Mouse (Mus musculus) activated CD4-positive, CD25-positive, alpha-beta regulatory T cell, adult 4 months (primary cell): ENCODE measurements around the gene Tmem161a. TPM values are rescaled to one million over a fixed set of nuclear protein-coding genes. Genes with fewer than 3 reads are reported as not detected.
A peak's percentile ranks its signal among the peaks of the same experiment; 100 is the strongest.
"Not testable (repeated sequence)": the region's sequence is repeated elsewhere in the genome, so short reads cannot be mapped to it uniquely, and the experiment has no call there.

Experiments used
- ATAC-seq: one replicate; pipeline ENCODE4 v1.8.0; 2017
- polyA plus RNA-seq, 2 experiments: library from polyadenylated mRNA; unstranded; fragments of 100-300 nt; shearing (Covaris generic); gene quantifications; one replicate each; pipeline ENCODE4 v1.2.1; 2017

Tmem161a gene
- polyA plus RNA-seq, 2 experiments from 2014 or later, result 17.4 to 27.3 TPM

DNA sequence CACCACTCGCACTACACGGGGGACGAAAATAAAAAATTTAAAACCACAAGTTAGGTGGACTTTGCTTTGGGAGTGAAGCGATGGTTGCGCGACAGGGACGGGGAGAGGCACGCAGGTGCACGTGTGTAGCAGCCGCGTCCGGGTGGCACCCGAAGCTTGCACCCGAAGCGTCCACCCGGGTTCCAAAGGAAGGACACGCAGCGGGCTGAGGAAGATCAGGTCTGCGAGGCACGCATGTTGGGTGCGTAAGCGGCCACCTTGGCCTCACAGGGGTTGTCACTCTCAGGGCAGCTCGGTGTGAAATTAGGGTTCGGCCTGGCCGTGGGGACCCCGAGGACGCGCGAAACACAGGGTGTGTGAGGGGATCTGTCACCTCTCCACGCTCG is 39.6 kb downstream of the Tmem161a start:
- no peak for ATAC-seq

DNA sequence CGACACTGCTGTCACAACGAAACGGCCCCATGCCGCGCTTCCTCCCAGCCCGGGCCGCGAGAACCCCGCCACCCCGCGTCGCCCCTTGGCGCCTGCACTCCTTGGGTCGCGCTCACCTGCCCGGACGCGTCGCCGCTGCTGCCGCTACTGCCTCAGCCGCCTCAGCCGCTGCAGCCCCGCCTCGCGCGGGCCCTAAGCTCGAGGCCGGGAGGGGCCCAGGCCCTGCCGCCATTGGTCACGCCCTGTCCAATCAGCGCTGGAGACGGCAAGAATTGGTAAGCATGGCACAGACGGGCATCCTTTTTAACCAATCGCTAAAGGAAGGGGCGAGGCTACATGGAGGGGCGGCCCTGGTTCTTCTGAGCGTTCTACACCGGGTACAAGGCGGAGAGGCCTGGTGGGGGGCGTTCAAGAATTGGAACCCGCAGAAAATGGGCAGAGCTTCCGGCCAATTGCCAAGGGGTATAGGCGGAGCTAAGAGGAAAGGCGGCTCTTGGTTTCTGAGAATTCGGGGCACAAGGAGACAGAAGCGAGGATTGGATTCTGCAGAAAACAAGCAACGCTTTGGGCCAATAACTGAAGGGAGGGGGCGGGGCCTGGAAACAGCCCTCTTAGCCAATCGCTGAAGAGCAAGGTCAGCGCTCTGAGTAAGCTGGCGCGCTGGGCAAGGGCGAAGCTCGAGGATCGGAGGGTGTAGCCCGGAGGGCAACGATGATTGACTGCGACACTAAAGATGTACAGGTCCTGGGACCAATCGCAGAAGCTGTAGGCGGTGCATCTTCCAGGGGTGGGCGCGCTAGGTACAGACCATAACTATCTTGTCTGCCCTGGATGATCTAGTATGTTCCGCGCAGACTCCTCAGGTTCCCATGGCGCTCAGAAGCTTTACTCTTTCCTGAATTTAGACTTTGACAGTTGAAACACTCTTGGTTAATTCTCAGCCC is 40.2 kb downstream of the Tmem161a start, which contains the start of gene Slc25a42:
TSS of gene Slc25a42 (minus strand) at position 194 of the 944 bp plus-strand sequence.
- ATAC-seq, result peak; percentile 90

DNA sequence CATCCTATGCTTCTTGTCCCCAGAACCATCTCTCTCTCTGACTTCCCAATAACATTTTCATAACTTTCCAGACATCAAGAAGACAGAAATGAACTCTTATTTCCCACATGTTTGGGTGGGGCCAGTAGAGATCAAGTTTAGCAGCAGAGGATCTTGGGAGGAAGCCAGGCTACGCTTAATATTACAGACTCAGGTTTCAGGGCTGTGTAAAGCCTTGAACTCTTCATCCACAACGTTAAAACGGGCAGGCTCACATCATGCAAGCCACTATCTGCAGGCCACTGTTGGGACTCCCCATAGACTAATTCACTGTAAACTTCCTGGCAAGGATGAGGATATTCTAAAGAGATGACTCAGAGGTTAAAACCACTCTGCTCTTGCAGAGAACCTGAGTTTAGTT is 42.3 kb downstream of the Tmem161a start:
- no peak for ATAC-seq

DNA sequence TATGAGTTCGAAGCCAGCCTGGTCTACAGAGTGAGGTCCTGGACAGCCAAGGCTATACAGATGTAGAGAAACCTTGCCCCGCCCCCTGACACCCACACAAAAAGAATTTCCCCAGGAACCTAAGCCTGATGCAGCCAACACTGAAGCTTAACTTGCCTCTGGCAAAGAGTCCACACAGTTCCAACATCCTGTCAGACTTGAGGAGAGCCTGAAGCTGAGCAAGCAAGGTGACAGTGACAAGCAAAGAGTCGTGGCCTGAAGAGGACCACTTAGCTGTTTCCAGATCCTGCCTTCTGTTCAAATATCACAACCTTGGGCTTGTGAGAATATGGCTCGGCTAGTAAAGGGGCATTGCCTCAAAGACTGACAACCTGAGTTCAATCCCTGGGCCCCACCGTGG is 42.9 kb downstream of the Tmem161a start:
- no peak for ATAC-seq

DNA sequence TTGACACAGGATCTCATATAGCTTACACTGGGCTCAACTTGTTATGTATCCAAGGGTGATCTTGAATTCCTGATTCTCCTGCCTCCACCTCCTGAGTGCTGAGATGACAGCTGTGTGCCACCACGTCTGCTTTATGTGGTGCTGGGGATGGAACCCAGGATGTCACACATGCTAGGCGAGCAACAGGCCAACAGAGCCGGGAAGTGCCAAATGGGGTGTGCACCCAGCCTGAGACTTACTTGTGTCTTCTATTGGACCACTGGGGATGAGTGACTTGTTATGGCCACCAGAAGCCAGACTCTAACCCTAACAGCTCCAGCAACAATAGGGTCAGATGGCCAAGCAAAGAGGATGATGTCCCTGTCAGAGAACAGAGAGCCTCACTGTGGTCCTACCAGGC is 44.0 kb downstream of the Tmem161a start:
- not testable (repeated sequence) for ATAC-seq

DNA sequence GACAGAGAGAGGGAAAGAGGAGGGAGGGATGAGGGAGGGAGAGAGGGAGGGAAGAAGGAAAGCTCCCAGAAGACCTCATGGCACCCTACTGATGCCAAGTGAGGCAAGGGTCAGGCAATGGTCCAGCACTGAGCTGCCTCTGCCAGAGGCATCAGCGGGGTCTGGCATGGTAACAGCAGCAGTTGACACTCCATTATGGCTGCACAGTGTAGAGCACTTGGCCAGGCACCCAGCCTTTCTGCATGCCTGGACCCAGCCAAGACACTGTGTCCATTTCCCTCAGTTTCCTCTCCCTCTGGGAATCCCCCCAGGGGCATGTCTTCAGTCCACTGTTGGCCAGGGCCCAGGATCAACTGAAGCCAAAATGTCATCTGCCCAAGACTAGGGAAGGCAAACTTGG is 44.4 kb downstream of the Tmem161a start:
- ATAC-seq, result no peak

DNA sequence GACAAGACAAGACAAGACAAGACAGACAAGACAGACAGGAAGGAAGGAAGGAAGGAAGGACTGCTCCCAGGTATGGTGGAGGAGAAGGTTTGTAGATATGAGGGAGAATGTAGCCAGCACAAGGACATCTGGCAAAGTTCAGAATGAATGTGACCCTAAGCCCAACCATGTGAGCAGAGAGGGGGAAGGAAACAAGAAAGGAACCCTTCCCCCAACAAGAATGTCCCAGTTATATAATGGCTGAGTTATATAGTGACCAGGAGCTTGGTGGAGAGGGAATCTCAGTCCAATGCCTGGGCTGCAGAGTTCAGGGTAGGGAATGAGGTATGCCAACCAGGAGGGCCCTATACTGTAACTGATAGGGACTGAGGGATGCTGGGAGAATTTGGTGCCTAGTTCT is 45.3 kb downstream of the Tmem161a start:
- ATAC-seq, result no peak

DNA sequence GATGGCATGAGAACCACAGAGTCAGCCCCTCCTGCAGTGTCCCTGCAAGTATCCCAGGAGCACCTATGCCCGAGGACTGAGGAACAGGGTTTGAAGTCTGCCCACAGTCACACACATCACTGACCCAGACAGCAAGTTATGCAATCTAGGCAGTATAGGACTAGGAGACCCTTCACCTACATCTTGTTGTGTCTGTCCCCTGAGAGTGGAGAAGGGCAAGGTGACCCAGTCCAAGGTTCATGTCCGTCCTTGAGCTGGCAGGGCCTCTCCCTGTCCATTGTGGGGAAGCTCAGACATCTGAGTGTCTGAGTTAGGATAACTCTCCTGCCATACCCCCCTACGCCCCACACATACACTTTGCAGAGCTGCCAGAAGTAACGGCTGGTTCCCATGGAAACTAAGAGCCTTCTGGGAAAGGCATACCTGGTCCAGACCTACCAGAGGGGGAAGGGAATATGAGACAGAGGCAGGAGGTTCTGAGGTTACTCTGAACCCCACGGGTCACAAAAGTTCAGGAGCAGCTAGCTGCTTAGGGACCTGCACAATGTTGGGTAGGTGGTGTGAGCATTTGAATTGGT is 47.0 kb downstream of the Tmem161a start:
- ATAC-seq, result no peak

DNA sequence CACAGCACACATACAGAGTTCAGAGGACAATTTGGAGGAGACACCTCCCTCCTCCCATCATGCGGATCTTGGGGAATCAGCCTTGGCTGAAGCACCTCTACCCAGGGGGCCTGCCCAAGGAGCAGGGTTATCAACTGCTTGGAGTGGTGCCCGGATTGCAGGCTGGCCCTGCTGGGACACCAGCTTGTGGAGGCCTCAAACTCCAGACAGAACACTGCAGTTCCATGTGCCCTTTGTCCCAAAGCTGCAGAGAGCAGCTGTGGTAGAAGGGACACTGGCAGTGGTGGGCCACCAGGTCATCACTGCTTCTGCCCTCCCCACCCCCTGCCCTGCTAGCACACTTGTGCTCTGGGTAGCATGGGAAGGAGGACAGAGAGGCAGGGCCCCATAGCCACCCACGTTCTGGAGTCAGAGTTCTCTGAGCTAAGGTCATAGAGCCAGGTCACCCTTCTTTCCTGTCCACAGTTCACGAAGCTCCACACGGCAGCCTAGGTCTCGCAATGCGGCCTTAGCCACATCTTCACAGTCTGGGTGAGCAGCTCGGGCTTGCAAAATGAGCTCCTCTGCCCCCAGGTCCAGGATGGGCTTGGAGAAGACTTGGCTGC is 48.2 kb downstream of the Tmem161a start:
- ATAC-seq, result no peak

DNA sequence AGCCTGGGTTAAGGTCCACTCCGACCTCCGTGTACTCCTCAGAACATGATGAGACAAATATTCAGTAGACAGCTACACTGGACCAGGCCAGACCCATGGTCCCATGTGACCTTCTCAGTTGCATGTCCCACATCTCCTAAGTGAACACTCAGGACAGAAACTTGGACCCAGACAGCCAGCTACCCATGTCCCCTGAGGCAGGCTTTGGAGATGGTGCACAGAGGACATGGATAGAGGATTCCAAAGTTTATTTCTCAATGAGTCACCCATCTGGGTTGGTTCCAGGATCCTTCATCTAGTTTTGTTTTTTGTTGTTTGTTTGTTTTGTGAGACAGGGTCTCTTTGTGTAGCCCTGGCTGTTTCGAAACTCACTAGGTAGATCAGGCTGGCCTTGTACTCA is 48.8 kb downstream of the Tmem161a start:
- no peak for ATAC-seq

DNA sequence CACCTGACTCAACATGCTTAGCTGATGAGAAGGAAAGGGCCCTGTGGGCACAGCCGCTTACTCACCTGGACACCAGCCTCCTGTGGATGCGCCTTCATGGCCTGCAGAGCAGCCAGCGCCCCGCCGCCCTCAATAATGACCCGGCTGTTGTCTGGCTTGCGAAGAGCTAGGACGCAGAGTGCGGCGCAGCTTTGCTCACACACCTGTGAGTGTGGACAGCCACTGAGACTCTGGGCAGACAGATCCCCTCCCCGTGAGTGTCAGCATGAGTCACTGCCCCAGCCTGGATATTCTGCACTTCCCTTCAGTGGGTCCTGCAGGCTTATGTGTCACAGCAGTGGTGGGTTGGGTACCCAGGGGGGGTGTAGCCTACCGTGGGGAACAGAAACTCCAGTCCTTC is 49.9 kb downstream of the Tmem161a start:
- ATAC-seq, result no peak

DNA sequence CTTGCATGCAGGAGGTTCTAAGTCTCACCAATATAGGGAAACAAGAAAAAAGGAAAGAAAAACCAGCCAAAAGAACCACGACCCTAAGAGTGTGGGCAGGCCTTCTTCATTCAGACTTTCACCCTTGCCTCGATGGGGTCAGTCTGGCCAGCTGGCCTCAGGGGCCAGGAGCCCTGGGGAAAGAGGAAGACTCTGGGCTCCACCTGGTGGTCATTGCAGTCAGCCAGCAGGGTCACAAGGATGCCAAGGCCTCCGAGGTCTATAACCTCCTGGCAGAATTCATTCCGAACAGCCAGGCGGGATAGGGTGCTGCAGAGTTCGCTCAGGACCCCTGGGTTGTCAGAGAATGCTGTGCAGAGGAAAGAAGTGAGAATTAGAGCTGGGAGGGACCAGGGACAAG is 51.2 kb downstream of the Tmem161a start:
- ATAC-seq, result no peak

DNA sequence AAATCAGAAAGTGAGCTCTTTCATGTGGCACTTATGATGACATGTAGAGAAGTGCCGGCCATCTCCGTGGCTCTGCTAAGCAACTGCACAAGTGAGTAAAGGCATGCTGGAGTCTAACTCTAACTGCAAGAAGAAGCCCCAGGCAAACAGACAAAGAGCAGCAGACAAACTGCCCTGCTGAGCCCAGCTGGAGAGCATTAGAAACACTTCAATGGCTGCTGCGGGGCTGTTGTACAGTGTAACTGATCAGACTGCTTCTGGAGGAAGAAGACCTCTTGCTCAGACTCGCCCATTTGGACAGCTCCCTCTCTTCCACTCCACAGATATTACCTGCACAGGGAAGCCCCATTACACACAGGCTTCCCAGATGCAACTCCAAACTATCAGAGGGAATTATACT is 55.8 kb downstream of the Tmem161a start:
- ATAC-seq, result no peak

DNA sequence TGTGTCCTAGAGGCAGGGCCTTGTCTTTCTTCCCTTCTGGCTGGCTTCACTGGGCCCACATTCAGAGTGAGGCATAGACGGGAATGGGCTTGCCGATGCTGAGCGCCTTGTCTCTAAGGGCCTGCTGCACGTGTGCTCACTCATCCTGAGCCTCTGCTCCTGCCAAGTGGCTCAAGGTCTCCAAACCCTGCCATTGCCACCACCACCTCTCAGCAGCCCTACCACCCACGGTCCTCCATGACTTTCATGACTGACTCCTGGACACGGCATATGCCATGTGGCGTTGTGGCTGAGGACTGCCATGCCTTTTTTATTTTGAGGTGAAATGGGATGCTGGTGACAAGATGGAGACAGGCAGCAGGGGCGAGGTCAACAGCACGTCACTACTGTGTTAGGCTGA is 58.7 kb downstream of the Tmem161a start:
- ATAC-seq, result no peak

Other genes starting within 250 kb of the Tmem161a start
- gene Gatad2a, start 176.0 kb upstream of the Tmem161a start, polyA plus RNA-seq, result 10 to 100 TPM; 22.9 to 25.8 TPM
- 10 to 100 TPM; 36.4 to 50.1 TPM for gene Mau2, start 129.6 kb upstream of the Tmem161a start, polyA plus RNA-seq
- 10 to 100 TPM; 45.0 to 46.4 TPM for gene Sugp1, start 129.5 kb upstream of the Tmem161a start, polyA plus RNA-seq
- under 1 TPM; 0.34 to 0.69 TPM for gene Tm6sf2, start 99.4 kb upstream of the Tmem161a start, polyA plus RNA-seq
- not detected for gene Hapln4, start 88.9 kb upstream of the Tmem161a start, polyA plus RNA-seq
- gene Ncan, start 51.5 kb upstream of the Tmem161a start, polyA plus RNA-seq, result not detected
- gene Nr2c2ap, start 41.0 kb upstream of the Tmem161a start, polyA plus RNA-seq, result 10 to 100 TPM; 34.3 to 56.0 TPM
- 10 to 100 TPM; 36.2 to 58.5 TPM for gene Rfxank, start 33.2 kb upstream of the Tmem161a start, polyA plus RNA-seq
- gene Borcs8, start 32.9 kb upstream of the Tmem161a start, polyA plus RNA-seq, result 100 to 1,000 TPM in 1 of 2 experiments, 10 to 100 TPM in 1; 98.5 to 112 TPM
- gene Mef2b, start 32.6 kb upstream of the Tmem161a start, polyA plus RNA-seq, result not detected
- gene Slc25a42, start 39.9 kb downstream of the Tmem161a start, polyA plus RNA-seq, result 1 to 10 TPM; 4.9 to 6.3 TPM
- gene Sugp2, start 61.9 kb downstream of the Tmem161a start, polyA plus RNA-seq, result 10 to 100 TPM; 18.7 to 23.3 TPM
- 1 to 10 TPM; 6.6 to 7.6 TPM for gene Armc6, start 62.1 kb downstream of the Tmem161a start, polyA plus RNA-seq
- under 1 TPM in 1 of 2 experiments, not detected in 1; 0.66 TPM for gene Homer3, start 110.5 kb downstream of the Tmem161a start, polyA plus RNA-seq
- gene Ddx49, start 130.1 kb downstream of the Tmem161a start, polyA plus RNA-seq, result 10 to 100 TPM; 44.3 to 46.8 TPM
- 100 to 1,000 TPM; 312 to 332 TPM for gene Cope, start 130.2 kb downstream of the Tmem161a start, polyA plus RNA-seq
- not detected for gene Cers1, start 143.4 kb downstream of the Tmem161a start, polyA plus RNA-seq
- gene Gdf1, start 157.5 kb downstream of the Tmem161a start, polyA plus RNA-seq, result under 1 TPM in 1 of 2 experiments, not detected in 1; 0.79 TPM
- 10 to 100 TPM; 12.1 to 15.3 TPM for gene Upf1, start 180.9 kb downstream of the Tmem161a start, polyA plus RNA-seq
- gene Comp, start 201.2 kb downstream of the Tmem161a start, polyA plus RNA-seq, result under 1 TPM in 1 of 2 experiments, not detected in 1; 0.95 TPM